Mouse (Mus musculus) layer of hippocampus, adult 18-20 months (tissue): ENCODE results near the gene Ints5. TPM values are rescaled to one million over a fixed set of nuclear protein-coding genes. Genes with fewer than 3 reads are reported as not detected.
"Not testable (repeated sequence)": the region's sequence is repeated elsewhere in the genome, so short reads cannot be mapped to it uniquely, and the experiment has no call there.

Source experiments
- DNase-seq, 2 experiments: peaks; one replicate each; pipeline ENCODE4 v3.0.0; 2022; ENCODE audit warnings: low spot score in 2 of 2
- long read RNA-seq: library from polyadenylated mRNA; stranded (forward); transcript quantifications from one replicate; pipeline ENCODE4 v2.0.0, GENCODE M21; 2021
- total RNA-seq, 2 experiments: library from RNA; stranded (reverse); gene quantifications; 2 replicates each; pipeline ENCODE4 v1.2.3; 2021

The Ints5 gene
- total RNA-seq = 10 to 100 TPM; 25.6 to 26.3 TPM
- long read RNA-seq, transcript Ints5-201 (2 exons, 3,274 nt) = major isoform, 10 of 18 reads
- long read RNA-seq, partial matches to known transcripts = 8 of 18 reads
- long read RNA-seq, other reads (novel, unspliced or antisense) = 0 of 18 reads

- DNase-seq = peak; percentile 85 to 90
These were observed at the start of gene Ints5 for GRCm38 (mm10) chr19:8892829-8893766. Gene Ints5 (plus strand): TSS chr19:8893005.

GRCm38 (mm10) chr19:8844371-8845129 is 48.3 kb upstream of the Ints5 start:
- DNase-seq = peak in 1 of 2 experiments; percentile 84

GRCm38 (mm10) chr19:8848356-8848755 is 44.4 kb upstream of the Ints5 start:
- no peak for DNase-seq

GRCm38 (mm10) chr19:8850402-8850901 is 42.4 kb upstream of the Ints5 start, which contains the start of gene Lrrn4cl:
Gene Lrrn4cl (plus strand): TSS chr19:8850768.
- no peak for DNase-seq

GRCm38 (mm10) chr19:8851639-8852038 is 41.2 kb upstream of the Ints5 start:
- DNase-seq = no peak

- DNase-seq = no peak
These were observed 40.4 kb upstream of the Ints5 start for GRCm38 (mm10) chr19:8852236-8852928.

- no peak for DNase-seq
These were observed 39.7 kb upstream of the Ints5 start for GRCm38 (mm10) chr19:8853117-8853516.

GRCm38 (mm10) chr19:8857689-8858088 is 35.1 kb upstream of the Ints5 start:
- DNase-seq = peak in 1 of 2 experiments; percentile 54

- peak in 1 of 2 experiments; percentile 33 for DNase-seq
These were observed 33.8 kb upstream of the Ints5 start for GRCm38 (mm10) chr19:8859018-8859417.

GRCm38 (mm10) chr19:8864265-8864664 is 28.5 kb upstream of the Ints5 start:
- DNase-seq = no peak

- DNase-seq = not testable (repeated sequence)
These were observed 22.4 kb upstream of the Ints5 start for GRCm38 (mm10) chr19:8870381-8870780.

- no peak for DNase-seq
These were observed 22.0 kb upstream of the Ints5 start for GRCm38 (mm10) chr19:8870838-8871237.

- DNase-seq = peak; percentile 99
These were observed 21.3 kb upstream of the Ints5 start, which contains the start of gene Ubxn1 for GRCm38 (mm10) chr19:8871267-8872186. Gene Ubxn1 (plus strand): TSS chr19:8871496.

- no peak for DNase-seq
These were observed 20.5 kb upstream of the Ints5 start for GRCm38 (mm10) chr19:8872266-8872840.

- DNase-seq = no peak
These were observed 17.8 kb upstream of the Ints5 start for GRCm38 (mm10) chr19:8875031-8875430.

- DNase-seq = peak; percentile 83 to 92
These were observed 12.3 kb upstream of the Ints5 start, which contains the start of gene Uqcc3 for GRCm38 (mm10) chr19:8880311-8881033. Gene Uqcc3 (minus strand): TSS chr19:8880923.

- no peak for DNase-seq
These were observed 11.8 kb upstream of the Ints5 start for GRCm38 (mm10) chr19:8881034-8881392.

GRCm38 (mm10) chr19:8883616-8884015 is 9.2 kb upstream of the Ints5 start, which contains the start of the genes Lbhd1 and Gm49403:
Gene Lbhd1 (plus strand): TSS chr19:8883732.
Gene Gm49403 (plus strand): TSS chr19:8883930.
- no peak for DNase-seq
